Mouse (Mus musculus): ENCODE data around the gene Selplg. TPM values are rescaled to one million over a fixed set of nuclear protein-coding genes. Genes with fewer than 3 reads are reported as not detected.

The Selplg gene
- total RNA-seq, 2 experiments from 2014 or later, result 1.5 to 2.7 TPM

- DNase-seq, result peak; percentile 54
- intact Hi-C loops (cut with DNase I), result loop anchor here (10.0 kb wide), 1 partner anchor 189 kb away; no protein-coding TSS in a partner anchor
Observed at GRCm38 (mm10) chr5:113855696-113856095, 23.3 kb upstream of the Selplg start.

- DNase-seq, result no peak
- intact Hi-C loops (cut with DNase I), result loop anchor here (10.0 kb wide), 1 partner anchor 190 kb away; no protein-coding TSS in a partner anchor
Observed at GRCm38 (mm10) chr5:113855117-113855516, 22.7 kb upstream of the Selplg start.

GRCm38 (mm10) chr5:113854494-113854893 is 22.1 kb upstream of the Selplg start:
- intact Hi-C loops (cut with DNase I), result loop anchor here (5.0 to 10.0 kb wide), 2 partner anchors 98 to 190 kb away; no protein-coding TSS in a partner anchor
- peak; percentile 85 for DNase-seq

DNA sequence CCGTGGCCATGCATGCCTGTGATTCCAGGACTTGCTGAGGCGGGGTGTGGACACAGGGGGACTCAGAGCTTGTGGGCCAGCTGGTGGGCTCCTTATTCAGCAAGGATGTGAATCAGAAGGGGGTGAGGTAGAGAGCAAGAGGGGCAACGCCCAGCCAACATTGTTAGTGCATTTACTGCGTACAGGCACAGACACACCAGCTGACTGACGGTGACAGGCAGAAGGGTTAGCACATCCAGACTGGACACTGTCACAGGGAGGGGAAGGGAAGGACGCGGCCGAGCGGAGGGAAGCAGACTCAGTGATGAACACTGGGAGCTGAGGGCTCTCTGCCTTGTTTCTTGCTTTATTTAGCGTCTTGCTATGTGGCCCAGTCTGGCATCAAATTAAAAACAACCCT is 21.1 kb upstream of the Selplg start:
- intact Hi-C loops (cut with DNase I), result loop anchor here (5.0 to 10.0 kb wide), 2 partner anchors 99 to 191 kb away; no protein-coding TSS in a partner anchor

GRCm38 (mm10) chr5:113852463-113852862 is 20.0 kb upstream of the Selplg start:
- intact Hi-C loops (cut with DNase I), result loop anchor here (5.0 to 10.0 kb wide), 2 partner anchors 100 to 192 kb away; no protein-coding TSS in a partner anchor
- no peak for DNase-seq

More for the DNA sequence above, 21.1 kb upstream of the Selplg start:
- no peak for DNase-seq

DNA sequence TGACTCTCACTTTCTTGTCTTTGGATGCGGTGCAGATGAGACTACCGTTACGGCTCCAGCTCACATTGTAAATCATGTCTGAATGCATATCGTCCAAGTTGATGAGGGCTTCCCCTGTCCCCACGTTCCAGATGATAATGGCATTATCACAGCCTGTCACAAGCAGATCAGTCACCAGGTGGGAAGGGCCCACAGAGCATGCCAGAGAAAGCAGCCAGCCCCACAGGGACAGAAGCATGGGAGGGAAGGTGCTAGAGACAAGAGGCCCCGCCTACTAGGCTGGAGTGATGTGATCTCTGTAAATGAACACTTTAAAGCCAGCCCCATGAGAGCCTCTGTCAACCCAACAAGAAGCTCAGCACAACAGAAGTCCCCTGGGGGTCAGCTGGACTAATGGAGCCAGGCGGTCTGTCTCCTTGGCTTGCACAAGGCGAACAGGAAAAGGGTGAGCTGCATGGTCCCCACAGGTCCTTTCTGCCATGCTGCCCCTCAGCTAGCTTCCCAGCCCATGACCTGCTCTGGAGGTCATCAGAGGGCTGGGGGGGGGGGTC is 18.3 kb upstream of the Selplg start:
- intact Hi-C loops (cut with DNase I), result loop anchor here (5.0 to 10.0 kb wide), 2 partner anchors 102 to 194 kb away; no protein-coding TSS in a partner anchor
- no peak for DNase-seq

DNA sequence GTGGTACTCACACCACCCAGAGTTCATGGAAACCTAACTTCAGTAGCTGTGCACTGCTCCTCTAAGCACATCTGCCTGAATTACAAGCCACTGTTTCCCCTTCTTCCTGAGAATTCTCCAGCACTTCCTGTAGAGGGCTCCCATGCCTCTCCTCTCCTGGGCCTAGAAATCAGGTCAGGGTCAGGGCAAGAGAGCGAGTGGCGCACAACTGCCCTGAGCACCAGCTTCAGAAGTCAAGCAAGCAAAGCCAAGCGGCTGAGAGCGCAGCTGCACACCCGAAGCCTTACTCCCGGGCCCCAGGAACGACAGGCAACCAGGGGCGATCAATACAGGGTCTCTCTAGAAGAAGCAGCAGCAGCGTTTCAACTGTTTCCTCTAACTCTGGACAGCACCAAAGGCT is 15.2 kb upstream of the Selplg start:
- no peak for DNase-seq
- intact Hi-C loops (cut with DNase I), result no loop called here

DNA sequence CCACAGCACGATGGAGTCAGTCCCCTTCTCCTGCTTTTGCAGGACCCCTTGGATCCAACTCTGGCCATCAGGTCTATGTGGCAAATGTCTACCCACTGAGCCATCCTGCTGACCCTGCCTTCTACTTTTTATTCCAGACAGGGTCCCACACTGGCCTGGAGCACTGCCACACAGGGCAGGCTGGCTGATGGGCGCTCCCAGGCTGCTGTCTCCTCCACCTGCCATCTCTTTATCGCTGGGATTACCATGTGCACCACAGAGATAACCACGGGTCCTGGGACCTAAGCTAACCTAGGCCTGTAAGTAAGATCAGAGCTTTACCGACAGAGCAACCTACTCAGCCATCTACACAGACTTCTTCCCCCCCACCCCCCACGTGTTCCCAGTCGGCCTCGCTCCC is 14.2 kb upstream of the Selplg start:
- intact Hi-C loops (cut with DNase I), result no loop called here
- no peak for DNase-seq

- DNase-seq, result no peak
- intact Hi-C loops (cut with DNase I), result no loop called here
Observed at GRCm38 (mm10) chr5:113845627-113846026, 13.2 kb upstream of the Selplg start.

DNA sequence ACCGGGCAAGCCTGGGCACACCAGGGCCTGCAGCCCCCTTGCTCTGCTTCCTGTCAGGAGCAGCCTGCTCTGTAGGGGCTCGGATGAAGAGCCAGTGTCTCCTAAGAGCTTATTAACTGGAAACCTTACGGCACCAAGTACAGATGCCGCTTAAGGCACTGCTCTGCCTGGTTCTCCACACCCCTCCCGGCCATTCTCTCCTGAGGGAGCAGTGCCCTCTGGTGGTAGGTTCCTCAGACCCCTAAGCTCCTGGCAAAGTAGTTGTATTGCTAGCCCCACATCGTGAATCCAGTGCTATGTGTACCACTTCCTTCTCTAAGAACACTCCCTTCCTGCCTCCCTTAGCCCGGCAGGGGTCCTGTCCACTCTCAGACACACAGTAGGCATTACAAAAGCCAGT is 12.3 kb upstream of the Selplg start:
- peak; percentile 69 for DNase-seq
- intact Hi-C loops (cut with DNase I), result no loop called here

- DNase-seq, result no peak
- intact Hi-C loops (cut with DNase I), result no loop called here
Observed at GRCm38 (mm10) chr5:113844106-113844505, 11.7 kb upstream of the Selplg start.

DNA sequence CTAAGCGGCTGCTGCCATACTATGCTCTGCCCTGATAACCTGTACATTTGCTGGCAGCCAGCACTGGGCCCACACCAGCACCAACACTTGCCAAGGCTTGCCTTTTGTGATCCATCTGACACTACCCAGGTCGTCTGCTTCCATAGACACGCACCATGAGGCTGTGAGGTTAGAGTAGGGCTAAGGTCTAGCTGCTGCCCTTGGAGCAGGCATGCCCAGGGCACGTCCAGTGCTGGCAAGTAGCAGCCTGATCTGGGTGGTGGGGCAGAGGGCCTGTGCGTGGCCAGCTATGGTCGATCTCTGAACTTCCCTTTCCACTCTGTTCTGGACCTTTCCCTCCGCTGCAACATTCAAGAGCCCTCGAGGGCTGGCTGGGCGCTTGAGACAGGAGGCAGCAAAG is 10.5 kb upstream of the Selplg start:
- no peak for DNase-seq
- intact Hi-C loops (cut with DNase I), result no loop called here

DNA sequence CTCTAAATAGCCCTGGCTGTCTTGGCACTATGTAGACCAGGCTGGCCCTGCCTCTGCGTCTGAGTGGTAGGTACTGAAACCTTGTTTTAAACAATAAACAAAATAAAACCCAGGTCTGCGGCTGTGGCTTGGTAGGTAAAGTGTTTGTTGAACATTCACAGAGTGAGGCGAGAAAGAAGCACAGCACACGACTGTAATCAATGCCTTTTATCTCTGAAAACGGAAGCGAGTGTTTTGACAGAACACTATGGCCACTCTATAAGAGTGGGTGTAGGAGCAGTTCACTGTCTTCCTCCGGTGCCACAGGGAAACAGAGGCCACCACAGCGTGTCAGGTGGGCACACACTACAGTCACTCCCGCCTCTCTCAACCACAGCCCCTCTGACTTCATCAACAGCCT is 9.8 kb upstream of the Selplg start:
- intact Hi-C loops (cut with DNase I), result no loop called here

GRCm38 (mm10) chr5:113841243-113842225 is 9.1 kb upstream of the Selplg start:
- intact Hi-C loops (cut with DNase I), result no loop called here
- DNase-seq, result no peak

More for the DNA sequence above, 9.8 kb upstream of the Selplg start:
- no peak for DNase-seq

DNA sequence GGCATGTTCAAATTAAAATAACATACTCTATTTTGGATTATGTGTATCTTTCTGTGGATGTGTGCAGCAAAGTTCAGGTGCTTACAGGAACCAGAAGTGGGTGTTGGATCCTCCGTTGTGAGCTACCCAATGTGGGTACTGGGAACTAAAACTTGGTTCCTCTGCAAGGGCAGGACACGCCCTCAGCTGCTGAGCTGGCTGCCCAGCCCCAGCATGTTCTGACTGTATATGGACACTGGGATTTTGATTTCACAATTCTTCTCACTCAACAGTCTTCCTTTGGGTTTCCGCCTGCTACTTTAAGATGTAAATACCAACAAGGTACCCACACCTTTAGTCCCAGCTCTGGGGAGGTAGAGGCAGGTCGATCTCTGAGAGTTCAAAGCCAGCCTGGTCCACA is 8.0 kb upstream of the Selplg start:
- DNase-seq, result no peak
- intact Hi-C loops (cut with DNase I), result no loop called here

- intact Hi-C loops (cut with DNase I), result no loop called here
- no peak for DNase-seq
Observed at GRCm38 (mm10) chr5:113836961-113837360, 4.5 kb upstream of the Selplg start.

- intact Hi-C loops (cut with DNase I), result no loop called here
- no peak for DNase-seq
Observed at GRCm38 (mm10) chr5:113833316-113833947, 988 bp upstream of the Selplg start.

DNA sequence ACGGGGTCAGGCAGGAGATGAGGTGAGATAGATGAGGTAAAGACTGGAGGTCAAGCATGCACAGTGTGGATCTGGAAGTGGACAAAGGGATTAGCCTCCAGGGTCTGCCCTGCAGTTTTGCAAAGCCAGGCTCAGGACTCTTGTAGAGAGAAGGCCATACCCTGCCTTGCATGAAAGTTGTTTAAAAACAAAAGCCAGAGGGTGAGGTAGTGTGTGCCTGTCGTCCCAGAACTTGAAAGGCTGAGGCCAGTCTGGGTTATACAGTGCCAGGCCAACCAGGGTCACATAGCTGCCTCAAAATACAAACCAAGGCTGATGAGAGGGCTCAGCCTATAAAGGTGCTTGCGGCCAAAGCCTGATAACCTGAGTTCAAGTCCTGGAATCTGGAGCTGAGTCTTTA is 703 bp downstream of the Selplg start:
- intact Hi-C loops (cut with DNase I), result no loop called here
- no peak for DNase-seq

DNA sequence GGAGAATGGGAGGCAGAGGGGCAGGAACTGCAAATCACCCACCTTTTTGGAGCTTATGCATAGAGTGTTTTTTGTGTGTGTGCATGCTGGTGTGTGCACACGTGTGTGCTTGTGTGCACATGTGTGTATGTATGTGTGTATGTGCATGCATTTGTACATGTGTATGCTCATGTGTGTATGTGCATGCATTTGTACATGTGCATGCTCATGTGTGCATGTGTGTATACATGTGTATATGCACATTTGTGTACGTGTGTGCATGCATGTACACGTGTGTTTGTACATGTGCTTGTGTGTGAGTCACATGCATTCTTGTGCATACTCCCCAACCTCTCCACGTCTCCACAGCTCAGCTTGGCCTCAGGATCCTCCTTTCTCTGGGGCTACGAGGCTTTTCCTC is 1.6 kb downstream of the Selplg start:
- no peak for DNase-seq
- intact Hi-C loops (cut with DNase I), result no loop called here

GRCm38 (mm10) chr5:113830292-113830643 is 2.2 kb downstream of the Selplg start:
- no peak for DNase-seq
- intact Hi-C loops (cut with DNase I), result no loop called here

DNA sequence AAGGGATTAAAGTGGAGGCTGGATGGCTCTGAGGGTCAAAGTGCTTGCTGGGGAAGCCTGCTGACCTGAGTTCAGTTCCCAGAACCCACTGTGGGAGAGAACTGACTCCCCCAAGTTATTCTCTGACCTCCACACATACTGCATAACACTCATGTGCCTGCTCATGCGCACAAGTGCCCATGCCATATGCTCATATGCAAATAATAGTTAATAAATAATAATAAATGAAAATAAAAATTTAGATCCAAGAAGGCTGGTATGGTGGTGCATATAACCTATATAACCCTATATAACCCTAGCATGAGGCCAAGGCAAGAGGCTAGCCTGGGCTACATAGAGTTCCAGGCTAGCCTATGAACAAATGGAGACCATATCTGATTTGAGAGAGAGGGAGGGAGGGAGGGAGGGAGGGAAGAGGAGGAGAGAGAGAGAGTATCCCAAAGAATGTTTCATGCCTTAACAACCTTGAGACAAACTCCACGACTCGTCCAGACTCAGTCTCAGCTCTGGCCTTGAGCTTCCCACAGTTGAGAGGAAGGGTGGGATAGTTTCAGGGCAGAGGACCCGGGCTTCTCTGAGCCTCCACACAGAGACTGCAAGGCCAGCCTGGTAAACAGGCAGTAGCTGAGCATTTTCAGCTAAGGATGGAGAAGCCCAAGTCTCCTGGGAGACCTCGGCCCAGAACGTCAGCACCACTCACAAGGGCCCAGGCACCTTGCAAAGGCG is 2.7 kb downstream of the Selplg start:
- intact Hi-C loops (cut with DNase I), result no loop called here
- no peak for DNase-seq
